Mouse (Mus musculus) naive thymus-derived CD4-positive, alpha-beta T cell, adult 2 months (primary cell): ENCODE measurements around the gene Hpse2.

ENCODE experiments used
- DNase-seq: peaks from one replicate; pipeline ENCODE4 v3.0.0-alpha.2; 2011; ENCODE audit warnings: low read depth

Gene Hpse2

GRCm38 (mm10) chr19:43156085-43156484, 232.1 kb downstream of the Hpse2 start:
- DNase-seq, result no peak

DNA sequence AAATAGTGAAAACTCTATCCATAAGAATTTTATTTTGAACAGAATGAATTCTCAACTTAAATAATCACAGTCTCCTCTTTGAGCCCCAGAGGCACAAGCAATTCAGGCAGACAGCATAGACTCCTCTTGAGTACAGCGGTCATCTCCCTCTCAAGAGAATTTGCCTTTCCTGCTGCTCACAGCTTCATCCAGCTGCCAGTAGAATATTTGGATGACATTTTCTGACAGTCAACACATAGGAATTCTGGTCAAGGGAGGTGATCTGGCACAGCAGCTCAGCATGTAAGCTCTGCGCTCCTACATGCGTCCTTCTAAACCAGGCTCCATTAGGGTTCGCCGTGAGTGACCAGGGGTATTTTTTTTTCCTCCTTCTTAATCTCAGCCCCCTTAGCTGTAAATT, 232.6 kb downstream of the Hpse2 start:
- no peak for DNase-seq

DNA sequence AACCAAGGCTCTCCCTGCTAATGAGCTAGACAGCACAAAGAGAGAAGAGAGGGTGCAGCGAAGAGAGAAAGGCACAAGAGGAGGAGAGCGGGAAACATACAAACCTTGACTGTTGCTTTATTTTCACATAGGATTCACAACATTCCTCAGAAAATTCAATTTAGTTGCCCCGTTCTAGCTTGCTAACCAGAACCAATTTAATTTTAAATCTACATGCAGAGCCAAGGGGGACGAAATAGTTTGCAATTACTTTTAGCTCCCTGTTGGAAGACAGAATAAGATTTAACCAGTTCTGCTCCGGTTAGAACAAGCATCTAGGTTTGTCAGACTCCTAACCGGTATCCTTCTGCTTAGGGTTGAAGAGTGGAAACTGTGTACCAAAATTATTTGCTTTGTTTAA, 240.3 kb downstream of the Hpse2 start:
- DNase-seq, result no peak

DNA sequence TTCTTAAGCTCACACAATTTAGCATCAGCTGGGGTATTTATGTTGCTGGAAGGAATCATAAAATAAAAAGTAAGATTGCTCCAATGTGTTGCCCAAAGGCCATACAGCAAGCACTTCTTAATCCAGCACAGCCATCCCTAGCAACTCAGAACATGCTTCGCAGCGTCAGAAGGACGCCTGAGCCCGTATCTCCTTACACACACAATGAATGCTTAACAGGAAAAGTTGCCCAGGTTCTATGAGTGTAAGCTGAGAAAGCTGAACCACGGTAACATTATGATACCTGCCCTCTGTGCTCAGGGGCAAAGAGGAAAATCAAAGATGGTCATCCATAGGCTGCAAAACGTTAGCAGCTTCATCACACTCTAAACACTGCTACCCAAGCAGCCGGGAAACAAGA, 241.3 kb downstream of the Hpse2 start:
- no peak for DNase-seq

- DNase-seq, result no peak
Measured at GRCm38 (mm10) chr19:43141646-43142045, 246.5 kb downstream of the Hpse2 start.

DNA sequence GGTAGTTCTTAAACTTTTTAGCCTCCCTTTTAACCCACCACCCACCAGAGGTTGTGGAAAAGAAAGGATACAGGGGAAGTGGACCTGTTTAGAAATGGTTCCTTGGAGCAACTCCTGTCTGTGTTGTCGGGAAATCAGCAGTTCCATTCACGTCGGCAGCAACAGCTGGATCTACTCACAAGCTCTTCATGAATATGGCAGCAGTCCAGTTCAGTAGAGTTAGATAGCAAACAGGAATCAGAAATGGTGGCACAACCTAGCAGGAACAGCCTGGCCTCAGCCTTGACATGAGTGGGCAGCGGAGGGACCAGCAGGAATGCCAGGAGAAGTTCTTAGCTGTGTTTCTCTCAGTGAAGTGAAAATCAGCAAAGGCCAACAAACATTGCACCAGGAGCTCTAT, 278.4 kb downstream of the Hpse2 start:
- DNase-seq, result no peak

GRCm38 (mm10) chr19:43096915-43097314, 291.2 kb downstream of the Hpse2 start:
- DNase-seq, result no peak

DNA sequence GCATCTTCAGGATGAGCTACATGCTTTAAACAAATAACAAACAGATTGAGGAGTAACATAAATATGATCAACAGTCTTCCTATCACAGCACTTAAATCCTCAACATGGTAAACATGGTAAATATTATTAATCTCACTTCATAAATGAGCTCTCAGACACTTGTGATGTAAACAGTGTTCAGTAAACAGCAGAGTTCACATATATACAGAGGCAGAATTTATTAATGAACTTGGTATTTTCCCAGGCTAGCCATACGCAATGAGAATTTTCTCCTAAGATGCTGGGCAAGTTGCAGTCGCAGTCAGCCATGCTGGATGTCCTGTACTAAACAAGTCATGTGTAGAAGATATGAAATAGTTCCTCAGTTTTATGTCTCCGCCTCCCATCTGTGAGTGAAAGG, 300.9 kb downstream of the Hpse2 start:
- DNase-seq, result no peak

DNA sequence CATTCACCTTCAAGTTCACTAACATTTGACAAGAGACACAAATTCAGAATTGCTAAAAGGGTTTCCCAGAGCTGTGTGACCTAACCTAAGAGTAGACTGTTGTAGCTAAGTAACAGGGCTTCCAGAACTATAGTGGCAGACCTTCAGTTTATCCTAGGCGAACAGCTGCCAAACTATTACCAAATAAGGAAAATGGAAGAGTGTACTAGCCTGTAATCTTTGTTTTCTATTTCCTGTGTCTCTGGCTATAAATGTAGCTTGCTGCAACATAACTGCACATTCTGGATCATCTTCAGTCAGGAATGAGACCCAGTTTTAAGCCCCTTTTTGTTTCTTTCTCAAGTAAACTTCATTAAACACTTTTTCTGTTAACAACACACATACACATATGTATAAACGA, 324.0 kb downstream of the Hpse2 start:
- no peak for DNase-seq

- DNase-seq, result no peak
Measured at GRCm38 (mm10) chr19:43044506-43044905, 343.6 kb downstream of the Hpse2 start.

DNA sequence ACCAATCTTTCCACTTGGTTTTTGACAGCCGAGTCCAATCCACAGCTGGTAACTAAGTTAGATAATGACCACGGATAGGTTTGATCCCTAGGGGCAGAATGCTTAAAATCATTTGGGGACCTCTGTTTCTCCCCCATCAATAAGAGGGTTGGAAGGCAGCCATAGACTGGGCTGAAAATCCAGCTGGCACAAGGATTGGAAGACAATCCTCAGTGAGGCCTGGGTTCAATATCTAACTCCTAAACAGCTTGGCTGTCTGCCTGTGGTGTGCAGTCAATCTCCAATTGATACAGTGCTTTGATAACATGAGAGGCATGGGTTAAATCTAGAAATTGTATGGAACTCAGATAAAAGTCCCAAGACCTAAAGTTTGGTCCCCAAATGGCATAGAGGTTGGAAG, 345.4 kb downstream of the Hpse2 start:
- no peak for DNase-seq

GRCm38 (mm10) chr19:43042211-43042610, 345.9 kb downstream of the Hpse2 start:
- no peak for DNase-seq

DNA sequence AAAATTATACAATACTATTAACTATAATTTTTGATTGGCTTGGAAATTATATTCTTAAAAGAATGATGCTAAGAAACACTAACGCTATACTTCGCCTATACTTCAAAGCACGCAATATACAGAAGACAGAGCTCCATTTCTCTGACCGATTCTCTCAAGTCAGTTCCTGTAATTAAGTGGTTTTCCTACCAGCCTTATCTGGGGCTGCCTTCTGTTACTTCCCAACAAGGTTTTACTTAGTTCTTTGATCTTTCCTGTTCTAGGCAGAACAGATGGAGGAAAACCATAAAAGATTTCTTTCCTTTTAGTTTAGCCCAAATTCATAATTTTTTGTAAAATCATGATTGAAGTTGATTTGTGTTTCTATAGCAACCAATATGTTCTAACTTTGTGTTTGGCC, 351.8 kb downstream of the Hpse2 start:
- DNase-seq, result no peak

DNA sequence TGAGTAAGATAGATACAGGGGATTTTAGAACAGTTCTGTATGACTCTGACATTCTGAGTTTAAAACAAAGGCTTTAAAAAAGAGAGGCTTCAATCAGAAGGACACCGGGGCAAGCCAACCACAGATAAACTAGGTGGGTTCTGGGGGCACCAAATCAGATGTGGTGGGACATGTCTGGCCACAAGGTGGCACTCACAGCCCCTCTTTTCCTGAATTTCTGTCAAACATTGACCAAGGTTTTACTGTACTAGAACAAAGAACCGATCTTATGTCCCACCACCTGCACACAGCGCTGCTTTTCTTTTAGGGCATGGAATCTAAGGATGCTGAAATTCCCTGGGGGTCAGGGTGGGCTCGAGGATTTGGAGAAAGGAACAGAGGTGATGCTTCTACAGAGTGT, 360.9 kb downstream of the Hpse2 start:
- no peak for DNase-seq

DNA sequence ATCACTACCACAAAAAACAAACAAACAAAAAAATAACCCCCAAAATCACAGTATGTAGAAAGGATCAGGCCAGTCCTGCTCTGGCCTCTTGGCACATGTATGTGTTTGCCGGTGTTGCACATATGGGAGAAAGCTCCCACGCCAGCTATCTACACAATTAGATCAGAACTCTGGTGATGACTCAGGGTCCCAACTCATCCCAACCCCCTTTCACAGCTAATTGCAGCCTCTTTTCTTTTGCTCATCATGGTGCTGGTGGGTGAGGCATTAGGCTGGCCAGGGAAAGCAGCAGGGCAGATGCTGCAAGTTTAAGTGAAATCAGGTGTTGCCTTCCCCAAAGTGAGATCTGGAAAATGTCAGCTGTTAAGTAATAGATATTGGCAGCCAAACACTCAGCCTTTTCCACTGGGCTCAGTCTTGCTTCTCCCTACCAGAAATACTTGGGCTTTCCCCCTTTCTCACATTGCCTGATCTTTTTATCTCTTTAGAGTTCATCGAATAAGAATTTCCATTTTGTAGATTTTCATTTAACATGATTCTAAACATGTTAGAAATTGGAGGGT, 365.5 kb downstream of the Hpse2 start:
- no peak for DNase-seq

- DNase-seq, result no peak
Measured at GRCm38 (mm10) chr19:43018792-43019191, 369.4 kb downstream of the Hpse2 start.

- no peak for DNase-seq
Measured at GRCm38 (mm10) chr19:42996406-42996805, 391.7 kb downstream of the Hpse2 start.

DNA sequence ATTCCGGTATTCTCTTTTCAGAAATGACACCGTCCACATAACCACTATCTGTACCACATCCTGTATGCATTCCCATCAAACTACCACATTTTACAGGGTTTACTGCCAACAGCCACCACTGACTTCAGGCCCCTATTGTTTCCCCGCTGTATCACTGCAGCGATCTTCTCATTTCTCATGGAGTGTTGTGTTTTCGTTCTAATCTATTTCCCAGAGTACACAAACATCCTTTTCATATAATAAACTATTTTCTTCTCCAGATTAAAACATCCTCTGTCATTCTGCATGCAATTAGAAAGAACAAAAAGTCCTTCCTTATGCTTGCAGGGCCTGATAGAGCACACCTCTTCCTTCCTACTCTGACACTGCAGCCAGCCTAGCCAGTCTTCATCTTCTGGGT, 399.3 kb downstream of the Hpse2 start:
- no peak for DNase-seq

GRCm38 (mm10) chr19:42986315-42986701, 401.8 kb downstream of the Hpse2 start:
- DNase-seq, result no peak

DNA sequence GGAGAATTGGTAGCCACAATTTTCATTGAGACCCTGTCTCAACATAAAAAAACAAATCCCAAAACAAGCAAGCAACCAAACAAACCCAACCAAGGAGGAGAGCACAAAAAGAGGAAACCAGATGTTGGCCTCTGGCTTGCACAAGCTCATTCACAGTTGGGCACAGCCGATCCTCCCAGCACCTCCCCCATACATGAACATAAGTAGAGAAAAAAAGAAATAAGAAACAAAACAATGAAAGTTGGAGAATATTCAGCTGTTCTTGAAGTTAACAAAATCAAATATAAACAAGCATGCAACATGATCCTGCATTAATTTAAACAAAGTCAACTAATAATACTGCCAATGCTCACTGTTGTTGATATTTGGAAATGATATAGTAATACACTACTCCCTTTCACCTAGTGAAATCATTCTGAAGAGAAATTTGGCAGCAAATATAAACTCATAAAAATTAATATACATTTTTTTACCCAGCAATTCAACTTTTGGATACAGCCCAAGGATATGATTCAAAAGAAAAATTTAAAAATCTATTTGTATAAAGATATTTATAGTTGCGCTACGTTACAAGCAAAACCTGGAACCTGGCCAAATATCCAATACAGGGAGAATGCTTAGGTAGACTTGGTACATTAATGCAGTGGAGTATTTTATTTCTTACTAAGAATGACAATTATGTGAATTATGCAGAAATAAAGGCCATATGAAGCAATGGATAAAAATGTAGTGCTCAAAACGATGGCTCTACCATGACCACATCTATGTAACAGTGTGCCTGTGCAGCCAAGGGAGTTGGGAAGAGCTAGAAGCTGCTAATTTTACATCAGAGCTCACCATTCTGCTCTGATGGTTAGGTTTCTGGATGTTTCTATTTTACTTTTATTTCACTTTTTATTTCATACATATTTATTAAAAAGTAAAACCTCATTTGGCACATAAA, 402.5 kb downstream of the Hpse2 start:
- no peak for DNase-seq

- DNase-seq, result no peak
Measured at GRCm38 (mm10) chr19:42980537-42980936, 407.6 kb downstream of the Hpse2 start.

DNA sequence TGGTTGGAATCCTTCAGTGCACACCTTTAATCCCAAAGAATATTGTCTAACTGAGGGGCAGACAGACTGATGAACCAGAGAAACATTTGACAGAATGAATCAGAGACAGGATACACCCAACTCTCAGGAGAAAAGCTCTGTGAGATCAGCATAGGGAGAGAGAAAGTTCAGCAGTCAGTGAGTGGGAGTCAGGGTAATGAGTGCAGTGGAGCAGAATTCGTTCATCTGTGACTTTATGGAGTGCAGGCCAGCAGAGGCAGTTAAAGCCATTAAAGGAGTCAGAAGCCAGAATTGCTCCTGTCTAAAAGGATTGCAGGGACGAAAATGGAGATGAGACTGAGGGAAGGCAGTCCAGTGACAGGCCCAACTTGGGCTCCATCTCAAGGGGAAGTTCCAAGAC, 410.2 kb downstream of the Hpse2 start:
- DNase-seq, result no peak

DNA sequence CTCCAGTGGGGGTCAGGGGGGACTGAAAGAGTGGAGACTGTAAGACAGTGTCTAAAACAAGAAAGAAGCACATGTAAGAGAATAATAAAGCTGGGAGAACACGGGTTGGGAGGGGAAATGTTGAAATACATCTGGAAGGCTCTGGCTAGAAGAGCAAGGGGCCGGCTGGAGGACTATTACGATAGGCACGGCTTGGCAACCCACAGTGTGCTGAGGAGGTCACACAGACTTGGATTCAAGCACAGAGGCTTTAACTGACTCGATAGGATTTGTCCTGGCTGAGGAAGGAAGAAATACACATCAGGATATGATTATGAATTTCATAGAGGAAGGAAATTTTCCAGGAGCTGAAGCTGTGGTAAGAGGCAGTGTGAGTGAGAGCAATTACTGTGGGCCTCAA, 414.4 kb downstream of the Hpse2 start:
- DNase-seq, result no peak

DNA sequence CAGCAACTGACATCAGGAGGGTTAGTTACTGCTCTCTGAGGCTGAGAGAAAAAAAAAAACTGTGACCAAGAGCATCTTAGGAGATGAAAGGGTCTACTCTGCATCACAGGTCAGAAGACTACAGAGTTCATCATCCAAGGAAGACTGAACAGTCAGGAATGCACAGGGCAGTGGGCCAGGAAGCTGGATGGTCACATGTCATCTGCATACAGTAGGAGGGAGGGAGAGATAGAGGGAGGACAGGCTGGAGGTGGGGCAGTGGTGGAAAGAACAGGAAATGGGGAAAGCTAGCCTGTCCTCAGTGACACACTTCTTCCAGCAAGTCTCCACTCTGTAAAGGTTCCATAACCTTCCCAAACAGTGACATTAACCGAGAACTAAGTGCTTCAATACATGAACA, 423.0 kb downstream of the Hpse2 start:
- no peak for DNase-seq
